Mouse (Mus musculus) intestine, postnatal 0 days (tissue): ENCODE data around the gene Srrm4. TPM values are rescaled to one million over a fixed set of nuclear protein-coding genes. Genes with fewer than 3 reads are reported as not detected.

Experiments
- ATAC-seq: fragments of 200-750 bp; cut with Nextera tagmentation; 2 replicates; pipeline ENCODE4 v1.8.0; 2017; ENCODE audit warnings: mild to moderate bottlenecking, moderate TSS enrichment, moderate library complexity
- H3K27ac ChIP-seq: fragments of 300-500 bp; sonication (generic); 2 replicates; pipeline ENCODE4 v1.5.1; 2014; ENCODE audit warnings: mild to moderate bottlenecking, low read depth, low read length, moderate library complexity
- H3K27me3 ChIP-seq: fragments of 300-500 bp; sonication (generic); replicated peaks from 2 replicates; pipeline ENCODE4 v1.6.1; 2014; ENCODE audit warnings: low read length, mixed read lengths; ENCODE audit not compliant: control insufficient read depth, insufficient read depth
- H3K36me3 ChIP-seq: fragments of 300-500 bp; sonication (generic); 2 replicates; pipeline ENCODE4 v1.6.1; 2014; ENCODE audit warnings: mild to moderate bottlenecking, moderate library complexity; ENCODE audit not compliant: control insufficient read depth, insufficient read depth
- H3K4me1 ChIP-seq: fragments of 300-500 bp; sonication (generic); replicated peaks from 2 replicates; pipeline ENCODE4 v1.6.1; 2014; ENCODE audit warnings: antibody characterized with exemption, low read length, mixed read lengths; ENCODE audit not compliant: control insufficient read depth, insufficient read depth
- H3K4me2 ChIP-seq: fragments of 300-500 bp; sonication (generic); replicated peaks from 2 replicates; pipeline ENCODE4 v1.6.1; 2014; ENCODE audit warnings: low read depth, mild to moderate bottlenecking, moderate library complexity
- H3K4me3 ChIP-seq: fragments of 300-500 bp; sonication (generic); 2 replicates; pipeline ENCODE4 v1.5.1; 2014; ENCODE audit warnings: low read depth, low read length
- H3K9ac ChIP-seq: fragments of 300-500 bp; sonication (generic); 2 replicates; pipeline ENCODE4 v1.6.1; 2014; ENCODE audit warnings: mild to moderate bottlenecking, low read depth, low read length
- H3K9me3 ChIP-seq: fragments of 300-500 bp; sonication (generic); 2 replicates; pipeline ENCODE4 v1.6.1; 2016; ENCODE audit warnings: mixed run types; ENCODE audit not compliant: control insufficient read depth
- CTCF ChIP-seq: sonication (generic); IDR thresholded peaks from 2 replicates; pipeline ENCODE4 v1.5.1; 2016; ENCODE audit warnings: low read depth, mild to moderate bottlenecking, control low read depth, antibody characterized with exemption, moderate library complexity
- WGBS: fragments of 180-500 bp; shearing (Covaris S2); extraction: QIAGEN DNeasy Blood & Tissue Kit; methylation state at CpG from one replicate; pipeline ENCODE4 v1.1.7; 2014; 5-methylcytosine and 5-hydroxymethylcytosine counted together
- polyA plus RNA-seq: library from polyadenylated mRNA; unstranded; fragments of >200 nt; fragmentation: Nextera tagmentation; extraction: Ambion mirVana; gene quantifications from 2 replicates; pipeline ENCODE4 v1.2.1, GENCODE M21; 2015

Gene Srrm4
- polyA plus RNA-seq, 1 experiment from 2014 or later, result 0.52 TPM

GRCm38 (mm10) chr5:116449522-116450225 lies 141.9 kb downstream of the Srrm4 start:
- 50% methylated on average over 8 of the region's 8 CpGs for WGBS
- Histone ChIP-seq H3K27ac (no peak overlapping the region), H3K9me3 (no peaks in the 10 kb centered on the region), H3K9ac (no peak overlapping the region), H3K4me2 (no peak overlapping the region), H3K27me3 (0 out of 2 replicates have a peak, but pooled peaks cover 4% of the 10 kb centered on the region), H3K36me3 (no peaks in the 10 kb centered on the region), H3K4me3 (no peak overlapping the region), H3K4me1 (no peaks in the 10 kb centered on the region)
- ATAC-seq, result no peak
- TF ChIP-seq CTCF, result no peak

DNA sequence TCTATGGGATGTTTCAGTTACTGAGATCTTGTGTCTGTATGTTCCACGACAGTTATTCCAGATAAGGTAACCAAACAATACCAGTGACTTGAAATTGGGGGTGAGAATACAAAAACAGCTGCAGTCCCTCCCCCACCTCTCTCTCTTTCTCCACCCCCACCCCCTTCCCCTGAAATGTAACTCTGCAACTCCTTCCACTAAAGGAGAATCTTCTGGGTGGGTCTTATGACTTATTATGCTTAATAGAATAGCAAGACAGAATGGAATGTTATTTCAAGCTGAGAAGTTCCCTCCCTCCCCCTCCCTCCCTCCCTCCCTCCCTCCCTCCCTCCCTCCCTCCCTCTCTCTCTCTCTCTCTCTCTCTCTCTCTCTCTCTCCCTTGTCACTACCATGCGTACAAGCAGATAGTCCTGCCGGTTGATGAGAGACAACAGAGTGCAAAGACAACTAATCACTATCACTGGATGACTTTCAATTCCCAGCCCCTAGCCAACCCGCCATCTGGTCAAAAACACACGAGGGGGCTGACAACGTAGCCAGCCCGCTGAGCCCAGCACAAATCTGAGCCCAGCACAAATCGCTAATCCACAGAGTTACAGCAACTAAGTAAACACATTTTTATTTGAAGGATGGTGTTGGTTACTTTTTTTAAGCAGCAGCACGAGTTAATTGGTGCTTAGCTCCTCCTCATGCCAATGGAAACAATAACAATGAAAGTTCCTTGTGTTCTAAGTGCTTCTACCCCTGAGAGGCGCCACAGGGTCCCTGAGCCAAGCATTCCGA lies 143.0 kb downstream of the Srrm4 start:
- H3K4me3 ChIP-seq, result no peak overlapping the region
- H3K27ac ChIP-seq, result no peak overlapping the region
- 0 out of 2 replicates have a peak, but pooled peaks cover 4% of the 10 kb centered on the region for H3K27me3 ChIP-seq
- 5% methylated on average over 11 of the region's 11 CpGs for WGBS
- H3K4me1 ChIP-seq, result no peaks in the 10 kb centered on the region
- no peak for ATAC-seq
- no peaks in the 10 kb centered on the region for H3K36me3 ChIP-seq
- peak overlapping the region; percentile 11 for H3K4me2 ChIP-seq
- no peak; the same call in 1 of the 2 replicates for TF ChIP-seq CTCF
- no peak overlapping the region for H3K9ac ChIP-seq
- H3K9me3 ChIP-seq, result no peaks in the 10 kb centered on the region

- no peak for TF ChIP-seq CTCF
- H3K27ac ChIP-seq, result no peak overlapping the region
- no peaks in the 10 kb centered on the region for H3K36me3 ChIP-seq
- H3K4me2 ChIP-seq, result peak overlapping the region; percentile 11
- H3K9me3 ChIP-seq, result no peaks in the 10 kb centered on the region
- no peaks in the 10 kb centered on the region for H3K4me1 ChIP-seq
- H3K4me3 ChIP-seq, result no peak overlapping the region
- no peak overlapping the region for H3K9ac ChIP-seq
- ATAC-seq, result no peak
- H3K27me3 ChIP-seq, result 0 out of 2 replicates have a peak, but pooled peaks cover 4% of the 10 kb centered on the region
- 27% methylated on average over 11 of the region's 11 CpGs for WGBS
These were observed 143.7 kb downstream of the Srrm4 start for GRCm38 (mm10) chr5:116447821-116448350.

- Histone ChIP-seq H3K4me3 (no peak overlapping the region), H3K4me2 (no peak overlapping the region), H3K4me1 (no peaks in the 10 kb centered on the region), H3K27me3 (0 out of 2 replicates have a peak, but pooled peaks cover 4% of the 10 kb centered on the region), H3K27ac (no peak overlapping the region), H3K36me3 (no peaks in the 10 kb centered on the region), H3K9ac (no peak overlapping the region), H3K9me3 (no peaks in the 10 kb centered on the region)
- no peak for ATAC-seq
- no peak for TF ChIP-seq CTCF
- WGBS, result 48% methylated on average over 23 of the region's 23 CpGs
These were observed 145.1 kb downstream of the Srrm4 start for GRCm38 (mm10) chr5:116446552-116446951.

DNA sequence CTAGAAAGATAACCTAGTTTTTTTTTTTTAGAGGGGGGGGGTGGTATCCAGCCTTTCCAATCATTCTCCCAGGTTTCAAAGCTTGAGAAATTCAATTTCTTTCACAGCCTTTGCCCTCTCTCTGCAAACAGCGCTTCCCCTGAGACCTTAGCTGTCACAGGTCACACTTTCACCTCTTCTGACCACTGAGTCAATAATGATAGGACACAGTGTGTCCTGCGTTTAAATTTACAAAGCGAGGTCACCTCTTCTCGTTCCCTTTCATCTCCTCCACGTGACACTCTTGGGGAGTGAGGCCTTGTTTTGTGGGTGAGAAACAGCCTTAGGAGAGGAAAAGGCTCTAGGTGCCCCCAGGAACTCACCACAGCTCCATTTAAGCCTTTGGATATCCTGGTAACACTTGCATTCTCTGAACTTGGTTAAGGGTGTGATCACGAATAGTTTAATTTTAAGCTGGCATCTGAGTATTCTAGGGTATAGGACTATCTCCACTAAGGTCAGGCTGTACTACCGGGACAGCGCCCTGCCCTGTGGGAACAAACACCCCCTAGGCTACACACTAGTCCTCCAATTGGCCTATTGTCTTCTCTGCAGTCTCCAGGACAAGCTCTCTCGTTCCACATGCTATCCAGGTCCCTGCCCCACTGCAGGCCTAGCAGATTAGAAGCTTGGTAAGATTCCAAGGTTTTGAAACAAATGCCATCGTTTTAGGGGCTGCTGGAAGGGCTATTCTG lies 145.8 kb downstream of the Srrm4 start:
- H3K4me1 ChIP-seq, result no peaks in the 10 kb centered on the region
- no peak overlapping the region for H3K9ac ChIP-seq
- no peak overlapping the region for H3K4me3 ChIP-seq
- 0 out of 2 replicates have a peak, but pooled peaks cover 4% of the 10 kb centered on the region for H3K27me3 ChIP-seq
- H3K4me2 ChIP-seq, result no peak overlapping the region
- no peak for TF ChIP-seq CTCF
- ATAC-seq, result no peak
- H3K36me3 ChIP-seq, result no peaks in the 10 kb centered on the region
- WGBS, result 49% methylated on average over 10 of the region's 10 CpGs
- H3K9me3 ChIP-seq, result no peaks in the 10 kb centered on the region
- H3K27ac ChIP-seq, result no peak overlapping the region
